Mouse (Mus musculus) limb, embryonic 15.5 days (tissue): Measurements from ENCODE around the gene Tmem42. TPM values are rescaled to one million over a fixed set of nuclear protein-coding genes. Genes with fewer than 3 reads are reported as not detected.

ENCODE experiments used
- ATAC-seq: fragments of 200-750 bp; cut with Nextera tagmentation; 2 replicates; pipeline ENCODE4 v1.8.0; 2017; ENCODE audit warnings: low read depth, moderate TSS enrichment; ENCODE audit not compliant: insufficient number of reproducible peaks, low FRiP score, low TSS enrichment
- H3K27ac ChIP-seq: fragments of 300-500 bp; sonication (generic); 2 replicates; pipeline ENCODE4 v1.5.1; 2015; ENCODE audit warnings: moderate library complexity, mild to moderate bottlenecking, inconsistent platforms
- H3K27me3 ChIP-seq: fragments of 300-500 bp; sonication (generic); 2 replicates; pipeline ENCODE4 v1.6.1; 2015; ENCODE audit warnings: inconsistent platforms
- H3K36me3 ChIP-seq: fragments of 300-500 bp; sonication (generic); 2 replicates; pipeline ENCODE4 v1.6.1; 2015; ENCODE audit warnings: inconsistent platforms
- H3K4me1 ChIP-seq: fragments of 300-500 bp; sonication (generic); 2 replicates; pipeline ENCODE4 v1.6.1; 2015; ENCODE audit warnings: inconsistent platforms
- H3K4me2 ChIP-seq: fragments of 300-500 bp; sonication (generic); 2 replicates; pipeline ENCODE4 v1.6.1; 2015; ENCODE audit warnings: mild to moderate bottlenecking, inconsistent platforms
- H3K4me3 ChIP-seq: fragments of 300-500 bp; sonication (generic); 2 replicates; pipeline ENCODE4 v1.5.1; 2015; ENCODE audit warnings: mild to moderate bottlenecking, inconsistent platforms
- H3K9ac ChIP-seq: fragments of 300-500 bp; sonication (generic); 2 replicates; pipeline ENCODE4 v1.6.1; 2015; ENCODE audit warnings: inconsistent platforms
- H3K9me3 ChIP-seq: fragments of 300-500 bp; sonication (generic); 2 replicates; pipeline ENCODE4 v1.6.1; 2016; ENCODE audit warnings: inconsistent platforms
- WGBS: fragments of 180-500 bp; shearing (Covaris S2); methylation state at CpG from one replicate; pipeline ENCODE4 v1.1.7; 2015; 5-methylcytosine and 5-hydroxymethylcytosine counted together
- polyA plus RNA-seq: library from polyadenylated mRNA; unstranded; fragments of >200 nt; fragmentation: Nextera tagmentation; extraction: Ambion mirVana; gene quantifications from 2 replicates; pipeline ENCODE4 v1.2.1, GENCODE M21; 2015

The Tmem42 gene
- 24.5 and 25.6 TPM in 2 replicates for polyA plus RNA-seq

DNA sequence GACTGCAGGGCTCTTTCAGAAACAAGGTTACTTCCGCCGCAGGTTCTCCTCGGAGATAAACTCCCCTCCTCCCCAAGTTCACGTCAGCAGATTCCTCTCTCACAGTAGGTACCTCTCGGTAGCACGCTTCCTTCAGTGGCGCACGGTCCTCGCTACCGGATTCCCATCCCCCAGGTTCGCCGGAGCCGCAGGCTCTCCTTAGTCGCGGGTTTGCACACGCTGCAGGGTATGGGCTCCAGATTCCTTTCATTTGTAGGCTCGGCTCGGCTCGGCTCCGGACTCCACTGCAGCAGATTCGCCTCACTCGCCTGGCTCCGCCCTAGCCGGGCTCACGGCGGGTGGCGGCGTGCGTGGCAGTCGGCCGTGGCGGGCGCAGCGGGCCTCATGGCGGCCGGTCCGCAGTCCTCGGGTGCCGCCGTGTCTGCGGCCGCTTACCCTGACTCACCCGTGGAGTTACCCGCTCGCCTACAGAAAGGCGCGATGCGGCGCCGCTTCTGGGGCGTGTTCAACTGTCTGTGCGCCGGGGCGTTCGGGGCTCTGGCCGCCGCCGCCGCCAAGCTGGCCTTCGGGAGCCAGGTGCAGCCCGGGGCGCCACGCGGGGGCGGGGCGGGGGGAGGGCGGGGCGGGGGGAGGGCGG, at the start of gene Tmem42:
Tmem42 (plus strand) TSS at position 332 of the 637 bp plus-strand sequence.
- H3K27me3 ChIP-seq, result no peaks in the 10 kb centered on the region
- peak; percentile 97 for ATAC-seq
- peaks cover 6% of the 10 kb centered on the region; the same call in 1 of the 2 replicates for H3K4me1 ChIP-seq
- peak within 1 kb of the TSS; percentile 58 for H3K4me2 ChIP-seq
- peak within 1 kb of the TSS; percentile 80 for H3K9ac ChIP-seq
- peak within 1 kb of the TSS; percentile 95 for H3K27ac ChIP-seq
- WGBS, result under 1% methylated on average over 49 of the region's 69 CpGs
- peaks cover 12% of the 10 kb centered on the region for H3K36me3 ChIP-seq
- H3K4me3 ChIP-seq, result peak within 1 kb of the TSS; percentile 74
- H3K9me3 ChIP-seq, result no peaks in the 10 kb centered on the region

DNA sequence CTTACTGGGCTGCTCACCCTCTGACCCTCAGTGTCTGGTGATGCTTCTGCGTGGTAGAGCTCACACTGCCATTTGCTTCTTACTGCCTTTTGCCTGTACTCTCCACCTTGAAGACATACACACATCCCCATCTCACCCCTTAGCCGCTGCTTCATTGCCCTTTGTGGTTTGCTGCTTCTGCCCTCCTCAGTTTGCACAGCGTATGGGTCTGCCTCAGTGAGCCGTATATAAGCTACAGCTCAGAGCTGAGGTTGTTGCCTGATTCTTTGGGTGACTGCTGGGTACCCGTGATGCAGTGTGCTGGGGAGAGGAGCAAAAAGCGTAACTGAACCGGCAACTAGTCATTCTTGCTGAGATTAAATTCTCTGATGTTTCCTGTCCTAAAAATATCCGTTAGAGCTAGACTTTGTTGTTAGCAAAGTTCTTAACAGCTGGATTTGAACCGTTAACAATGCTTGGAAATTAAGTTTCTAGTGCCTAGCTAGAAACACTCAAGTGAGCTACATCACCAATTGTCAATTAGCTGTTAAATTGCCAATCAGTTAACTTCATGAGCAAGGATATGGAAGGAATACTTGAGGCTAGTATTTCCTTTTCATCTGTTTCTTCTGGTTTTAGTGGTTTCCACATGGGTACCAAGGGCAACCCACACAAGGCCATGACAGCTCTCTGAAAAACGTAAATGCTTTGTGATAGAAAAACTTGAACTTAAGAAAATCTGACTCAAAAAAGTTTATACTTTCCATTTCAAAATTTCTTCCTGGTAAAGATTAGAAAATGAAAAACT, 22.5 kb upstream of the Tmem42 start:
- Histone ChIP-seq H3K9me3 (no peaks in the 10 kb centered on the region), H3K4me1 (no peaks in the 10 kb centered on the region), H3K4me3 (no peak overlapping the region), H3K36me3 (peaks cover 54% of the 10 kb centered on the region), H3K27ac (no peak overlapping the region), H3K27me3 (no peaks in the 10 kb centered on the region), H3K4me2 (no peak overlapping the region), H3K9ac (no peak overlapping the region)
- no peak for ATAC-seq
- WGBS, result 92% methylated on average over 10 of the region's 10 CpGs

- Histone ChIP-seq H3K9me3 (no peaks in the 10 kb centered on the region), H3K4me2 (no peak overlapping the region), H3K9ac (no peak overlapping the region), H3K36me3 (peaks cover 59% of the 10 kb centered on the region), H3K27me3 (no peaks in the 10 kb centered on the region), H3K4me3 (no peak overlapping the region), H3K27ac (no peak overlapping the region), H3K4me1 (no peaks in the 10 kb centered on the region)
- WGBS, result 93% methylated on average over 4 of the region's 4 CpGs
- no peak for ATAC-seq
Observed at GRCm38 (mm10) chr9:122999193-122999586, 21.9 kb upstream of the Tmem42 start.

DNA sequence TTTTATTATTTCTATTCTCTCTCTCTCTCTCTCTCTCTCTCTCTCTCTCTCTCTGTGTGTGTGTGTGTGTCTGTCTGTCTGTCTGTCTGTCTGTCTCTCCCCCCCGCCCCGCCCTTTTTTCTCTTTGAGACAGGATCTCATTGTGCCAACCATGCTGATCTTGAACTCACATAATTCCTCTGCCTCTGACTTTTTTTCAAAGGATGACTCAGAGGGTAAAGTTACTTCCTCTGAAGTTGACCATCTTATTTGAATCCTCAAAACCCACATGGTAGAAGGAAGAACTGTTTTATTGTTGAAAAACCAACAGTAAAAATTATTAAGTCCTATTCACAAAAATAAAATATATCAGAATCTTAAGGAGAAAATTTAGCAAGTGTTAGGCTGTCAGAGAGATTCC, 16.4 kb upstream of the Tmem42 start:
- H3K4me3 ChIP-seq, result no peak overlapping the region
- H3K9ac ChIP-seq, result no peak overlapping the region
- no peaks in the 10 kb centered on the region for H3K4me1 ChIP-seq
- peaks cover 68% of the 10 kb centered on the region for H3K36me3 ChIP-seq
- WGBS, result 100% methylated on average over 2 of the region's 2 CpGs
- H3K9me3 ChIP-seq, result no peaks in the 10 kb centered on the region
- H3K27ac ChIP-seq, result no peak overlapping the region
- no peaks in the 10 kb centered on the region for H3K27me3 ChIP-seq
- H3K4me2 ChIP-seq, result no peak overlapping the region
- ATAC-seq, result no peak

DNA sequence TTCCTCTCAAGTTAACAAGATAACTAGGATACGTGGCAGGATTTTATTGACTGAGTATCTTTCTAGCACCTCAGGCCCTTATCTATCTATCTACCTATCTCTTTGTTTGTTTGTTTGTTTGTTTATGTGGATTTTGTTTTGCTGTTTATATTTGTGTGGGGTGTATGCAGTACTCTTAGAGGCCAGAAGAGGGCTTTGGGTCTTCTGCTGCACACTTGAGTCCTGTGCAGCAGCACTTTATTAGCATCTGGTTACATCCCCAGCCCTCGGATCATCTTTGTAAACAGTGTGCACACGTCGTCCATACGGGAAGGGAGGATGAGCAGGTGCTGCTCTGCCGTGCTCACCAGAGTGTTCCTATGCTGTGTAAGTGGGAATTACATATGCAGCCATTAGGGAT, 15.1 kb upstream of the Tmem42 start:
- Histone ChIP-seq H3K9ac (no peak overlapping the region), H3K9me3 (no peaks in the 10 kb centered on the region), H3K27ac (no peak overlapping the region), H3K4me2 (no peak overlapping the region), H3K36me3 (peaks cover 68% of the 10 kb centered on the region), H3K4me3 (no peak overlapping the region), H3K27me3 (no peaks in the 10 kb centered on the region), H3K4me1 (no peaks in the 10 kb centered on the region)
- ATAC-seq, result no peak
- 70% methylated on average over 6 of the region's 6 CpGs for WGBS

GRCm38 (mm10) chr9:123021636-123022379, 682 bp downstream of the Tmem42 start:
- WGBS, result 42% methylated on average over 18 of the region's 24 CpGs
- H3K4me1 ChIP-seq, result peaks cover 6% of the 10 kb centered on the region; the same call in 1 of the 2 replicates
- 0 out of 2 replicates have a peak overlapping the region, but pooled peaks have one; percentile 24 for H3K27ac ChIP-seq
- no peaks in the 10 kb centered on the region for H3K9me3 ChIP-seq
- H3K9ac ChIP-seq, result no peak overlapping the region
- ATAC-seq, result no peak
- peak overlapping the region; percentile 58 for H3K4me2 ChIP-seq
- peaks cover 7% of the 10 kb centered on the region for H3K36me3 ChIP-seq
- no peaks in the 10 kb centered on the region for H3K27me3 ChIP-seq
- H3K4me3 ChIP-seq, result peak overlapping the region; percentile 74

- WGBS, result 73% methylated on average over 2 of the region's 2 CpGs
- H3K27ac ChIP-seq, result no peak overlapping the region
- H3K27me3 ChIP-seq, result no peaks in the 10 kb centered on the region
- no peak overlapping the region for H3K4me2 ChIP-seq
- no peak overlapping the region for H3K9ac ChIP-seq
- no peak overlapping the region for H3K4me3 ChIP-seq
- H3K9me3 ChIP-seq, result no peaks in the 10 kb centered on the region
- peaks cover 6% of the 10 kb centered on the region; the same call in 1 of the 2 replicates for H3K4me1 ChIP-seq
- H3K36me3 ChIP-seq, result no peaks in the 10 kb centered on the region
- no peak for ATAC-seq
Observed at GRCm38 (mm10) chr9:123024201-123024600, 3.1 kb downstream of the Tmem42 start.

DNA sequence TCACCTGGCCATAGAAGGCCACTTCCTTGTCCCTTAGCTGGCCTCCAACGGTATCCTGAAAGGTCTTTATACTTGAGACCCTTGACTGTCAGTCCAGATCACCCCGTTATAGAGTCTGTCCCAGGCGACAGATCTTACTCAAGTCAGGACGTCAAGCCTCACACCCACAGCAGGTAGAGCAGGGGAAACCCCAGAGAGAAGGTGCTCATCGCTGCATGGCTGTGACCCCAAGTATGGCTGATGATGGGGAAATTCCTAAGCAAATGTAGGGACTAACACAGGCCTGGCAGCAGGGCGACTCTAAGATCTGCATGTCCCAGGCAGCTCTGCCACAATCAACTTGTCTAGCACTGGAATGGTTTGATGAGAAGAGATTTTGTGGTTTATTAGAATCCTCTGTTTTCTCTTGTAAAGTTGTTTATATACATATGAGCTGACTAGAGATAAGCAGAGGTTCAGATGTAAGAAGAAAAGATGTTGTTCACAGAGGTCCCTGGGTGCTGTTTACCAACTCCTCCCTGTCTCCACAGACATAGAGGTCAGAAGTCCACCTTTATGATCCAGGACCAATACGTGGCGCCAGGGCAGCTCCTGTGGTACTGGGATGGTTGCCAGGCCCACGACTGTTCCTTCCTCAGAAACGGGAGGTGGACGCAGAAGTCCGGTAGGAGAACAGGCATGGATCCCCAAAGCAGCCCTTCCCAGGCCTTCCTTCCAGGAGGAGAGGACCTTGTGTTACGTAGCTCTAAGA, 10.5 kb downstream of the Tmem42 start:
- no peaks in the 10 kb centered on the region for H3K9me3 ChIP-seq
- no peaks in the 10 kb centered on the region for H3K4me1 ChIP-seq
- H3K4me3 ChIP-seq, result no peak overlapping the region
- no peaks in the 10 kb centered on the region for H3K36me3 ChIP-seq
- no peaks in the 10 kb centered on the region for H3K27me3 ChIP-seq
- WGBS, result 75% methylated on average over 13 of the region's 13 CpGs
- no peak overlapping the region for H3K27ac ChIP-seq
- H3K9ac ChIP-seq, result no peak overlapping the region
- no peak for ATAC-seq
- H3K4me2 ChIP-seq, result no peak overlapping the region

DNA sequence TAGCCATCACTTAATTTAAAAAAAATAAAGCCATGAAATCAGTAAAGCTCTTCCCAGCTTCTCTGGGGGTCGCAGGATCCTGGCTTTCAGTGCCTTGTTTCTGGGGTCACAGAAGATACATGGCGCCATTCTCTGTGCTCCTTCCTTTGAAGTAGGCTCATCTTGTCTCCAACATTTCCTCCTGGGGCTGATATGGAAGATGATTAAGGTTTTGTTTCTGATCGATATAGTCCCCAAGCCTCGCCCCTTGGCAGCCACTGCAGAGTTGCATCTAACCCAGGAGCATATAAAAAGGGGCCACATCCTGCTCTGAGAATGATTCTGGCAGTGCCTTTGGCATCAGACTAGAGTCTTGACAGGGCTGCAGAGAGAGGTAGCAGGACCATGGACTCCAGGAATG, 13.3 kb downstream of the Tmem42 start, which contains the start of gene Tgm4:
Tgm4 (plus strand) TSS at position 301 of the 400 bp plus-strand sequence.
- Histone ChIP-seq H3K4me2 (no peak within 1 kb of the TSS), H3K9ac (no peak within 1 kb of the TSS), H3K27ac (no peak within 1 kb of the TSS), H3K36me3 (no peaks in the 10 kb centered on the region), H3K9me3 (no peaks in the 10 kb centered on the region), H3K4me3 (no peak within 1 kb of the TSS), H3K4me1 (no peaks in the 10 kb centered on the region), H3K27me3 (no peaks in the 10 kb centered on the region)
- 80% methylated on average over 4 of the region's 4 CpGs for WGBS
- ATAC-seq, result no peak

GRCm38 (mm10) chr9:123047665-123048064, 26.5 kb downstream of the Tmem42 start:
- Histone ChIP-seq H3K4me1 (no peaks in the 10 kb centered on the region), H3K9ac (no peak overlapping the region), H3K4me2 (no peak overlapping the region), H3K36me3 (no peaks in the 10 kb centered on the region), H3K27me3 (no peaks in the 10 kb centered on the region), H3K27ac (no peak overlapping the region), H3K9me3 (no peaks in the 10 kb centered on the region), H3K4me3 (no peak overlapping the region)
- ATAC-seq, result no peak
- 83% methylated on average over 1 of the region's 1 CpGs for WGBS

DNA sequence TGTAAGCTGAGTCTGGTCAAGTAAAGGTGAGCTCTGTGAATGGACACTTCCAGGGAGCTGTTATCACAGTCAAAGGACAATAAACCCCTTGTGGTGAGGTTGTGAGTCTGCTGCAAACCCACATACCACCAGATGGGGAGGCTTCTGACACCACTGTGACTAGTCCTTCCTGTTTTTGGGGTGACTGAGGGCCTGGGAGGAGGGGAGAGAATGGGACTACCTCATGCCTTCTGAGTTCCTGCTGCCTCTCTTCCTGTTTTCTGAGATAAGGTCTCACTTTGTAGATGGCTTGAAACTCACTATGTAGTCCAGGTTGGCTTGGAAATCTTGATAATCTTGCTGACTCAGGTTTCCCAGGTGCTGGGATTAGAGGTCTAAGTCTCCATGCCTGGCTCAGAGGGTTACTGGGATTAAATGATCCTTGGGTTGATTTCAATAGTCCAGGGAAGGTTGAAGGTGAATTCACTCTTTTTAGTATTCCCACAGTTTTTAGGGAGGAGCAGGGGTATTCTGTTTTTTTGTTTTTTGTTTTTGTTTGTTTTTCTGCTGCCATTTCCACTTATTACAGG, 37.7 kb downstream of the Tmem42 start:
- Histone ChIP-seq H3K4me2 (no peak overlapping the region), H3K27ac (no peak overlapping the region), H3K27me3 (no peaks in the 10 kb centered on the region), H3K4me3 (no peak overlapping the region), H3K36me3 (no peaks in the 10 kb centered on the region), H3K9ac (no peak overlapping the region), H3K9me3 (no peaks in the 10 kb centered on the region), H3K4me1 (no peaks in the 10 kb centered on the region)
- no peak for ATAC-seq
